Mouse (Mus musculus): ENCODE measurements at regions not wholly inside any gene's neighbourhood (a gene's known extent, or its start where the extent isn't known, plus 50 kb on each side); places are given as distances from the start of the nearest gene placed in this dataset.

DNA sequence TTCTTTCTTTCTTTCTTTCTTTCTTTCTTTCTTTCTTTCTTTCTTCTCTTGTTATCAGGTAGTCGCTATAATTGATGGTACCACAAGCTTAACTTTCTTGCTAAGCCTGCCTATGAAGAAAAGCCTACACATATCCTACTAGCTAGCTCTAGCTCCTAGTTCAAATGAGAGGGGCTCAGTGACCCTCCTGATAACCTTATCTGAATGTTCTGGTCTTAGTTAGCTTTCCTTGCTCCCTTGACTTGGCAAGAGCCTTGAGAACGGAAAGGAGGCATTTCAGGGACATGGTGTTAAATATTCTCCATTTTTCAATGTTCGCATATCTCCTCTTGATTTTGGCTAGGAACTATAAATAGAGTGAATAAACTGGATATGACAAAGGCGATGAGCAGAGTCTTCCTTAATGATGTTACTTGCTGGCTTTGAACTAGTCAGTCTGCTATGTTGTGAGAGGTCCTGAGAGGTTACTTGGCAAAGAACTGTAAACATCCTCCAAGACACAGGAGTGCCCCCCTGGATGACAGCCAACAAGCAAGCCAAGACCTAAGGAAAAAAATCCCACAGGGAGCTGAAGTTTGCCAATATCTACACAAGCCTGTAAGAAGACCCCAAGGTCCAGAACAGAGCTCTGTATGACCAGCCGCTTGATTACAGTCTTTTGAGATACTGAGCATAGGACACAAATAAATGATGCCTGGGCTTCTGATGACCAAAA, 240.2 kb downstream of the Pros1 start:
- Histone ChIP-seq H3K9me3 (ENCODE audit: control insufficient read depth, low read length) (no peaks in the 10 kb centered on the region), H3K36me3 (ENCODE audit: control insufficient read depth, insufficient read depth, low read length) (no peaks in the 10 kb centered on the region), H3K9ac (replicated peaks; ENCODE audit: low read depth, low read length) (no peak overlapping the region), H3K4me3 (ENCODE audit: low read depth, low read length) (no peak overlapping the region), H3K27ac (ENCODE audit: low read depth, low read length) (no peak overlapping the region), H3K4me2 (ENCODE audit: low read depth, low read length) (no peak overlapping the region), H3K27me3 (ENCODE audit: control insufficient read depth, insufficient read depth, low read length) (no peaks in the 10 kb centered on the region), H3K4me1 (ENCODE audit: control insufficient read depth, insufficient read depth, low read length) (peaks cover 7% of the 10 kb centered on the region)
- WGBS, result 96% methylated on average over 5 of the region's 5 CpGs
- ATAC-seq (ENCODE audit: low read depth), result no peak

GRCm38 (mm10) chr16:63102362-63102761, 248.3 kb downstream of the Pros1 start:
- Histone ChIP-seq H3K4me3 (ENCODE audit: low read depth, low read length) (no peak overlapping the region), H3K9me3 (ENCODE audit: control insufficient read depth, low read length) (no peaks in the 10 kb centered on the region), H3K4me2 (ENCODE audit: low read depth, low read length) (no peak overlapping the region), H3K27ac (ENCODE audit: low read depth, low read length) (no peak overlapping the region), H3K27me3 (ENCODE audit: control insufficient read depth, insufficient read depth, low read length) (no peaks in the 10 kb centered on the region), H3K4me1 (ENCODE audit: control insufficient read depth, insufficient read depth, low read length) (no peaks in the 10 kb centered on the region), H3K36me3 (ENCODE audit: control insufficient read depth, insufficient read depth, low read length) (no peaks in the 10 kb centered on the region), H3K9ac (replicated peaks; ENCODE audit: low read depth, low read length) (no peak overlapping the region)
- ATAC-seq (ENCODE audit: low read depth), result no peak
- WGBS, result 81% methylated on average over 3 of the region's 3 CpGs

- H3K27me3 ChIP-seq (ENCODE audit: control insufficient read depth, insufficient read depth, low read length), result no peaks in the 10 kb centered on the region
- WGBS, result 85% methylated on average over 1 of the region's 1 CpGs
- no peaks in the 10 kb centered on the region for H3K4me1 ChIP-seq (ENCODE audit: control insufficient read depth, insufficient read depth, low read length)
- H3K4me3 ChIP-seq (ENCODE audit: low read depth, low read length), result no peak overlapping the region
- no peaks in the 10 kb centered on the region for H3K9me3 ChIP-seq (ENCODE audit: control insufficient read depth, low read length)
- ATAC-seq (ENCODE audit: low read depth), result no peak
- no peak overlapping the region for H3K9ac ChIP-seq (replicated peaks; ENCODE audit: low read depth, low read length)
- no peak overlapping the region for H3K27ac ChIP-seq (ENCODE audit: low read depth, low read length)
- no peak overlapping the region for H3K4me2 ChIP-seq (ENCODE audit: low read depth, low read length)
- no peaks in the 10 kb centered on the region for H3K36me3 ChIP-seq (ENCODE audit: control insufficient read depth, insufficient read depth, low read length)
These were observed 248.8 kb downstream of the Pros1 start for GRCm38 (mm10) chr16:63102930-63103329.

DNA sequence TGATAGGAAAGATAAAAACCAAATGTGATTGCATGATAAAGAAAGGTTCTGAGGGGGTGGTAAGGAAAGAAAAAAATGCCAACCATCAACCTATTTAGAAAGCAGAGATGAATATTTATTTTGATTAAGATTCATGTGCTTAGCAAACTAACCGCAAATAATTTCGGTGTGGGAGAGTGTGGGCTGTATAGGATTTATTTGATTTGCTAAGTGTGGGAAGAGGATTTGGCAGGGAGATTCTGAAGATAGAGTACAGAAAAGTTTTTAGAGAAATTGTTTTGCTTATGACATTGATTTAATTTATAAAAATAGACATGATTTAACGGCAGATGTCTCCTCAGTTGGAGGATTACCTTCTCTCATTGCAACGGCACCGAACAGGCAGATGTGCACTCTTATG, 250.3 kb downstream of the Pros1 start:
- H3K9ac ChIP-seq (replicated peaks; ENCODE audit: low read depth, low read length), result no peak overlapping the region
- H3K4me3 ChIP-seq (ENCODE audit: low read depth, low read length), result no peak overlapping the region
- no peak overlapping the region for H3K4me2 ChIP-seq (ENCODE audit: low read depth, low read length)
- H3K9me3 ChIP-seq (ENCODE audit: control insufficient read depth, low read length), result no peaks in the 10 kb centered on the region
- no peaks in the 10 kb centered on the region for H3K4me1 ChIP-seq (ENCODE audit: control insufficient read depth, insufficient read depth, low read length)
- H3K27me3 ChIP-seq (ENCODE audit: control insufficient read depth, insufficient read depth, low read length), result no peaks in the 10 kb centered on the region
- ATAC-seq (ENCODE audit: low read depth), result no peak
- no peaks in the 10 kb centered on the region for H3K36me3 ChIP-seq (ENCODE audit: control insufficient read depth, insufficient read depth, low read length)
- WGBS, result 91% methylated on average over 5 of the region's 5 CpGs
- H3K27ac ChIP-seq (ENCODE audit: low read depth, low read length), result no peak overlapping the region

- ATAC-seq (ENCODE audit: low read depth), result no peak
- Histone ChIP-seq H3K4me2 (ENCODE audit: low read depth, low read length) (no peak overlapping the region), H3K27ac (ENCODE audit: low read depth, low read length) (no peak overlapping the region), H3K27me3 (ENCODE audit: control insufficient read depth, insufficient read depth, low read length) (no peaks in the 10 kb centered on the region), H3K4me1 (ENCODE audit: control insufficient read depth, insufficient read depth, low read length) (no peaks in the 10 kb centered on the region), H3K9ac (replicated peaks; ENCODE audit: low read depth, low read length) (no peak overlapping the region), H3K4me3 (ENCODE audit: low read depth, low read length) (no peak overlapping the region), H3K36me3 (ENCODE audit: control insufficient read depth, insufficient read depth, low read length) (no peaks in the 10 kb centered on the region), H3K9me3 (ENCODE audit: control insufficient read depth, low read length) (no peaks in the 10 kb centered on the region)
- 79% methylated on average over 11 of the region's 11 CpGs for WGBS
These were observed 251.0 kb downstream of the Pros1 start for GRCm38 (mm10) chr16:63104938-63105714.

- Histone ChIP-seq H3K4me2 (ENCODE audit: low read depth, low read length) (no peak overlapping the region), H3K4me3 (ENCODE audit: low read depth, low read length) (no peak overlapping the region), H3K27me3 (ENCODE audit: control insufficient read depth, insufficient read depth, low read length) (no peaks in the 10 kb centered on the region), H3K4me1 (ENCODE audit: control insufficient read depth, insufficient read depth, low read length) (no peaks in the 10 kb centered on the region), H3K27ac (ENCODE audit: low read depth, low read length) (no peak overlapping the region), H3K9me3 (ENCODE audit: control insufficient read depth, low read length) (no peaks in the 10 kb centered on the region), H3K9ac (replicated peaks; ENCODE audit: low read depth, low read length) (no peak overlapping the region), H3K36me3 (ENCODE audit: control insufficient read depth, insufficient read depth, low read length) (no peaks in the 10 kb centered on the region)
- ATAC-seq (ENCODE audit: low read depth), result no peak
- 82% methylated on average over 2 of the region's 2 CpGs for WGBS
These were observed 262.3 kb downstream of the Pros1 start for GRCm38 (mm10) chr16:63116456-63116855.

GRCm38 (mm10) chr16:63118721-63119120, 264.6 kb downstream of the Pros1 start:
- H3K4me1 ChIP-seq (ENCODE audit: control insufficient read depth, insufficient read depth, low read length), result no peaks in the 10 kb centered on the region
- no peaks in the 10 kb centered on the region for H3K27me3 ChIP-seq (ENCODE audit: control insufficient read depth, insufficient read depth, low read length)
- no peaks in the 10 kb centered on the region for H3K36me3 ChIP-seq (ENCODE audit: control insufficient read depth, insufficient read depth, low read length)
- H3K9ac ChIP-seq (replicated peaks; ENCODE audit: low read depth, low read length), result no peak overlapping the region
- 75% methylated on average over 7 of the region's 7 CpGs for WGBS
- no peaks in the 10 kb centered on the region for H3K9me3 ChIP-seq (ENCODE audit: control insufficient read depth, low read length)
- no peak for ATAC-seq (ENCODE audit: low read depth)
- no peak overlapping the region for H3K4me2 ChIP-seq (ENCODE audit: low read depth, low read length)
- H3K4me3 ChIP-seq (ENCODE audit: low read depth, low read length), result no peak overlapping the region
- H3K27ac ChIP-seq (ENCODE audit: low read depth, low read length), result no peak overlapping the region

DNA sequence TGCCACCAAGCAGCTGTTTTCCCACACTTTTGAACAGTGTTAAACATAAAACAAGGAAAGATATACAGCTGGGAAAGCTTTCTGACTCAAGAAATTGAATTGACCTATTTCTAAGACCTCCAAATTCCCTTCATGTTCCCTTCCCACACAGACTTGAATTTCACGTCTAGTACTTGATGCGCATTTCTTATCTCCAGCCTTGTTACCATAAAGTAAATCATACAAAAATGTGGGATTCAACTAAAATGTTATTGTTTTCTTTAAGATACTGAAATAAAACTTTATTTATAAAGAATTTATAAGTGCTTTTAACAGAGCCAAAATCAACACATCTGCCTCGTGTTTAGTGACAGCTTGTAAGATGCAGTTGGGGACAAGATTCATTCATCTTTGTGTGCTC, 289.7 kb downstream of the Pros1 start:
- Histone ChIP-seq H3K9me3 (ENCODE audit: control insufficient read depth, low read length) (no peaks in the 10 kb centered on the region), H3K4me1 (ENCODE audit: control insufficient read depth, insufficient read depth, low read length) (no peaks in the 10 kb centered on the region), H3K4me3 (ENCODE audit: low read depth, low read length) (no peak overlapping the region), H3K4me2 (ENCODE audit: low read depth, low read length) (no peak overlapping the region), H3K27ac (ENCODE audit: low read depth, low read length) (no peak overlapping the region), H3K27me3 (ENCODE audit: control insufficient read depth, insufficient read depth, low read length) (no peaks in the 10 kb centered on the region), H3K9ac (replicated peaks; ENCODE audit: low read depth, low read length) (no peak overlapping the region), H3K36me3 (ENCODE audit: control insufficient read depth, insufficient read depth, low read length) (no peaks in the 10 kb centered on the region)
- no peak for ATAC-seq (ENCODE audit: low read depth)
- 85% methylated on average over 3 of the region's 3 CpGs for WGBS

DNA sequence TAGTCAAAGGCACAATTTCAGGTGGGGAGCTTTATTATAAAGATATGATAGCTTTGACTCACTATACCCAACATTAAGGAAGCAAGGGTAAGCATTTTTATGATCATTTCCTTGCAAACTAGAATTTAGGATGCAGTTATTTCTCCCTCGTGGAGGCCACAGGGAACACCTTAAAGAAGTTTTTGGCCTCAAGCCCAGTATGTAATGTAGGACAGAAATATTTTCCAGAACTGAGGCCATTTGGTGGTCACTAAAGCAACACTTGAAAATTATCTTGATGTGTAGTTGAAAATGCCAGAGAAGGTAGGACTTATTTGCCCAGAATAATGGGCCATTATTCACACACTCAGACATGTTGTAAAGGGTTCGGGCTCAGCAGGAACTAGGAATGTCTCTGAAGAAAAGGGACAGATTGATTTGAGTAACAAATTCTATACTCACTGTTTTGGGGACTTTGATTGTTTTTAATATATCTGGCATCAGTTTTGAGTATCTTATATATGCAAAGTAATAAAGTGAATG, 301.3 kb downstream of the Pros1 start:
- Histone ChIP-seq H3K9ac (replicated peaks; ENCODE audit: low read depth, low read length) (no peak overlapping the region), H3K27ac (ENCODE audit: low read depth, low read length) (no peak overlapping the region), H3K4me3 (ENCODE audit: low read depth, low read length) (no peak overlapping the region), H3K36me3 (ENCODE audit: control insufficient read depth, insufficient read depth, low read length) (no peaks in the 10 kb centered on the region), H3K9me3 (ENCODE audit: control insufficient read depth, low read length) (no peaks in the 10 kb centered on the region), H3K27me3 (ENCODE audit: control insufficient read depth, insufficient read depth, low read length) (no peaks in the 10 kb centered on the region), H3K4me1 (ENCODE audit: control insufficient read depth, insufficient read depth, low read length) (no peaks in the 10 kb centered on the region), H3K4me2 (ENCODE audit: low read depth, low read length) (no peak overlapping the region)
- no peak for ATAC-seq (ENCODE audit: low read depth)
- 67% methylated on average over 2 of the region's 2 CpGs for WGBS

Measured in neural tube, embryonic 14.5 days (tissue).